Mouse (Mus musculus) right cerebral cortex, postnatal 10 days (tissue): Measurements from ENCODE around the gene Tescl.

Source experiments
- DNase-seq, 2 experiments: peaks; one replicate each; pipeline ENCODE4 v3.0.0; 2021; ENCODE audit warnings: low spot score in 2 of 2

Gene Tescl

DNA sequence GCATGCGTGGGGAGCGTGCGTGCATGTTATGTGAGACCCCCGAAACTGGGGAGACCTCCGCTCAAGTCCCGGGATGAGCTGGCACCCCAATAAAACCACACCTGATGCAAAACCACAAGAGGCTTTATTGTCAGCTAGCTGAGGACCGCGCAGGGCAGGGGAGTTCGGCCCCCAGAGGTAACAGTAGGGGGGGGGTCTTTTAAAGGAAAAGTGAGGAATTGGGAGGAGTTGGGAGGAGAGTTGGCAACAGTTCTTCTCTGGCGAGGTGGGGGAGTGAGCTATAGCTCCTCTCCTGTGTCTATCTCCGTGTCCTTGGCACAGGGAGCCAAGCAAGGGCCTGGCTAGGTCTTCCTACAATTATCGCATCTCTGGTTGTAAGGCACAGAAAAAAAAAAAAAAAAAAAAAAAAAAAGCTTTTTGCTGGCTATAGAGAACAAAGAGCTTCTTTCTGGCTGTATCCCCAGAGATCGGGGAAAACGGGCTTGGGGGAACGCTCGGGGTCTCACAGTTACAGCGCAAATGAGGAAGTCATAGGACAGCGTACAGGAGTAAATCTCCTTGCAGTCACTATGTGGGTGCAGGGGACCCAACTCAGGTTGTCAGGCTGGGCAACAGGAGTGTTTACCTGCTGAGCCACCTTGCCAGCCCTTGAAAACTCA, 33.8 kb downstream of the Tescl start:
- peak; percentile 48 to 58 for DNase-seq

DNA sequence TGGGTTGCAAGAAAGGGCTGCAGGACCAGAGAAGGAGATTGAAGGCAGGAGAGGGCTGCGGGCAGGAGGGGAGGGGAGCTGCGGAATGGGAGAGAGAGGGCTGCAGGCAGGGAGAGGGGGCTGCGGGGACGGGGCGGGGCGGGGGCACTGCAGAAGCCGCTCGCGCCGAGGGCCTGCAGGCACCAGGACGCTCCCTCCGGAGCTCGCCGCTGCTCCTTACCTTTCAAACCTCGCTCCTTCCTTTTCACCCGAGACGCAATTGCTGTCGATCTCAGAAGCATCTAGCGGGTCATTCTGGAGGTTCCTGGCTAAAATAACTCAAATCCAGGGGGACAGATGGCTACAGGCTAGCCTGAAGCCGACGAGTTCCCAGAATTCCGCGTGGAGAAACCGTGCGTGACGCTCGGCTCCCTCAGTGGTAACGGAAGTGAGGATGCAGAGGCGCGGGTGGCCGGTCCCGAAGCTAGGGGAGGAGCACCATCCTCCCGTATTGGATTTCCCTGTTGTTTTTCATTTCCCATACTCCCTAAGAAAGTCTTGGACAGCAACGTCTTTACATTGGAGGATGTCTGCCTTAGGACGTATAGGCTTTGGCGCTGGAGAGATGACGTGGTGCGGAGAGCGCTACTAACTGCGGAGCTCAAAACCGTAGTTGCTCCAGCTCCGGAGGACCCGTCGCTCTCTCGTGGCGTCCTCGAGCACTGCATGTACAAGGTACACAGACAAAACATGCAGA, 34.6 kb downstream of the Tescl start:
- peak; percentile 92 to 95 for DNase-seq

DNA sequence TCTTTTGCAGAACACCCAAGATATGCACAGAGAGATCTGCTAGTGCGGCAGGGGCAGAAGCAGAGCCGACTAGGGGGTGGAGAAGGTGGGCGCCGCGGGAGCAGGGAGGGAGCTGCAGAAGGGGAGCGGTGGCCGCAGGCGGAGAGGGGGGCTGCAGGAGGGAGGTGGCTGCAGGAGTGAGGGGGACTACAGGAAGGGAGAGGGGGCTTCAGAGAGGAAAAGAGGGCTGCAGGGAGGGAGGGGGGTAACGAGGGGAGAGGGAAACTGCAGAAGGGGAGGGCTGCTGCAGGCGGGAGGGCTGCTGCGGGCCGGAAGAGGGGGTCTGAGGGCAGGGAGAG, 35.1 kb downstream of the Tescl start:
- no peak for DNase-seq

DNA sequence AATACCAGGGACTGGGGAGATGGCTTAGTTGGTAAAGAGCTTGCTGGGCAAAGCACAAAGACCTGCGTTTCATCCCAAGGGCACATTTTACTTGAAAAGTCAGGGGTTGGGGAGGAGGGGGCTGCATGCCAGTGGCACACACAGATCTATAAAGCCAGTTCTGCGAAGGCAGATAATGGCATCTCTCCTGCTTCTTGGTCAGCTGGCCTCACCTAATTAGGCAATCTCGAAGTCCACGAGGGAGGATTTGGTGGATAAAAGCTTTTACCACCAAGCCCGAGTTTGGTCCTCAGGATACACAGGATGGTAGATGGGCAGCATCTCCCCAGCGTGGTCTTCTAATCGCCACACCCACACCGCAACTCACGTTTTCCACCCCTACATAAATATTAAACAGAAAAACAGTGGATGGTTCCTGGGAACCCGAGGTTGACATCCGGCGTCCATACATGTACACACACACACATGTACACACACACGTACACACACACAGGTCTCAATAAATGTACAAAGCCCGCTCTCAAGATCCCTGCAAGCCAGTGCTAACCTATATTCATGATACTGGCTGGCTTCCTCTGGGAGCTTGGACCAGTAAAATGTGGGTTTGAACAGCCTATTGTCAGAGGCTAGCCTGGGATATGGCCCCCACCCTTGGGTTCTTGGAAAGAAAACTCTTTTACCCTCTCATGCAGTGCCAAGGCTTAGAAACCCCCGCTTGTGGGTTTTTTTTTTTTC, 36.2 kb downstream of the Tescl start:
- no peak for DNase-seq

DNA sequence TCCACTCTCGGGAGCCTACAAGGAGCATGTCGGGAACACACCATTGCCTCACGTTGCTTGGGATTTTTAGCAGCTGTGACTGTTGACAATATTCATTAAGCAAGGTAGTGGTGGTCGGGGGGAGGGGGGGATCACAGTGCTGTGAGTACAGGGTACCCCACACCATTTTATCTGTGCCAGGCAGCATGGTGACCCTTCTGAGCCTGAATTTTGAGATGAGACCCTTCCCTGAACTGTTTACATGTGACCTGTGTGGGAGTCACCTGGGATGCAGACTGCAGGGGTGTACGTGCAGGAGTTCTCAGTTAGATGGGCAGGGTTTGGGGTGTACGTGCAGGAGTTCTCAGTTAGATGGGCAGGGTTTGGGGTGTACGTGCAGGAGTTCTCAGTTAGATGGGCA, 37.4 kb downstream of the Tescl start:
- DNase-seq, result no peak

DNA sequence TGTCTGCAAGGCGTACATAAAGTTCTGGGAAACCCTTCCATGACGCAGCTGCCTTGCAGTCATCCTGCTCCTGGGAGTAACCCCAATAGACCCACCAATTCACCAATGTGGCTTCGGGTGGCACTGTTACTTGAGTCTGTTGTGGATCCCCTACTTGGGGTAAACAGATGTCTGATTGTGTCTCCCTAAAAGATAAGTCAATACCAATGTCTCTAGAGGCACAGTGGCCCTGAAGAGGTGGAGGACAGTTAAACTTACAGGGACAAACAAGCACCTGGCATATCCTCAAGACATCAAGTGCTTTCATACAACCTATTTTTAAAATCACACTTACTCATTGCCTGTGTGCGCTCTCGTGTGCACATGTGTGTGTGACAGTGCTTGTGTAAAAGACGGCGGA, 38.4 kb downstream of the Tescl start:
- no peak for DNase-seq

DNA sequence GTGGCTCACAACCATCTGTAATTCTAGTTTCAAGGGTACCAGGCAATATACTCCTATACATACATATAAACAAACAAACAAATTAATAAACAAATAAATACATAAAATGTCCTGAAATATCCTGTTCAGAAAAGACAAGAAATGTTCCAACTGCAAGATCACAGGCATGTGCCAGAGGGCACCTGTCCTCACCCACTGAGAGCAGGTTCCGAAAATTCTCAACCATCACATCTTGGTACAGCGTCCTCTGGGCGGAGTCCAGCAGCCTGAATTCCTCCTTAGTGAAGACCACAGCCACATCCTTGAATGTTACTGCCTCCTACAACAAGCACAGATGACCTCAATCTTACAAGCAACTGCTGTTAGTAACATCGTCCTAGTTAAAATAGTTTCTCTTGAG, 39.0 kb downstream of the Tescl start:
- DNase-seq, result no peak

DNA sequence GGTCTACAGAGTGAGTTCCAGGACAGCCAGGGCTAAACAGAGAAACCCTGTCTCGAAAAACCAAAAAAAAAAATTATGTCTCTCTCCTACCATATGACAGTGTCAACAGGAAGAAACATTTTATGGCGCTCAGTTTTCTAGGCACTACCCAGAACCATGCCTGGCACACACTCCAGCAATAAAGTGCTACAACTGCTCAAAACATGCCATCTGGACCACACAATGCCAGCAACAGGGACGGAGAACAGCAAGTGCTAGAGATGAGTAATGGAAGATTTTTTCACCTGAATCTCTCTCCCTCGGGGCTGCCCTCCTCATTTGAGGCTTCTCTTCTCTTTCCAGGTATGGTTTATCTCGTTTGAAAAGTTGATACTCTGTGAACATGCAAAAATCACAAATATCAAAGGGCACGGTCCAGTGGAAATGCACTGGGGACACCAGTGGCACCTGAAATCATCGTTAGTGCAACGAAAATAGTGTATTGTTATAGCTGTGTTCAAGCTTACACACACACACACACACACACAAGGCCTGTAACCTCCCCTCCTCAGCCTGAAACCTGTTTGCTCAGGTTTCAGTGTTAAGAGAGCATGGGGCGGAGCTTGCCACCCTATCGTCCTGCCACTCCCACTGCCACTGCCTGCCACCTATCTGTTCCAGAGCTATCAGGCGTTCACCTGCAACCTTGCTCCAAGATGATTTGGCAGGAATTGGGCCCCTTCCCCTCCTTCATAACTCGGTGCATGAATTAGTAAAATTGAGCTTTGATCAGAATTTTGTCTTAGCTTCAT, 40.5 kb downstream of the Tescl start:
- DNase-seq, result no peak

DNA sequence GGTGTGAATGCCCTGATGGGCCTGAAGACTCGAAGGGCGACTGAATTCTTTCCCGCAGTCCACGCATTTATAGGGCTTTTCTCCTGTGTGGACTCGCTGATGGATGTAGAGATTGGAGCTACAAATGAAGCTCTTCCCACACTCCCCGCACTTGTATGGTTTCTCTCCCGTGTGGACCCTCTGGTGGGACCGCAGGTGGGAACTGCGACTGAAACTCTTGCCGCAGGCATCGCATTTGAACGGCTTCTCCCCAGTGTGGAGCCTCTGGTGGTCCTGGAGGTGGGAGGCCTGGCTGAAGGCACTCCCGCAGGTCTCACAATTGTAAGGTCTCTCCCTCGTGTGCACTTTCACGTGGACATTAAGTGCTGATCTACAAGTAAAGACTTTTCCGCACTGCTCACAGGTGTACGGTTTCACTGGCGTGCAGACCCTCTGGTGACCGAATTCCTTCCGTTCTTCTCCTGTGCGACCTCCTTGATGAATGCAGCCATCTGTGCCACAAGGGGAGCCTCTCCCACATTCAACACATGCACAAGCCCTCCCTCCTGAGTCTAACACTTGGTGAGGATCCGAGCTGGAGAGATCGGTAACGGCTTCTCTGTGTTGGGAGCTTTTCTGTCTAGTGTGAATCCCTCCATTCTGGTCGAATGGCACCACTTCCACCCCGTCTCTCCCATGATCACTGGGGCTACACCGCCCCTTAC, 42.2 kb downstream of the Tescl start:
- DNase-seq, result no peak

DNA sequence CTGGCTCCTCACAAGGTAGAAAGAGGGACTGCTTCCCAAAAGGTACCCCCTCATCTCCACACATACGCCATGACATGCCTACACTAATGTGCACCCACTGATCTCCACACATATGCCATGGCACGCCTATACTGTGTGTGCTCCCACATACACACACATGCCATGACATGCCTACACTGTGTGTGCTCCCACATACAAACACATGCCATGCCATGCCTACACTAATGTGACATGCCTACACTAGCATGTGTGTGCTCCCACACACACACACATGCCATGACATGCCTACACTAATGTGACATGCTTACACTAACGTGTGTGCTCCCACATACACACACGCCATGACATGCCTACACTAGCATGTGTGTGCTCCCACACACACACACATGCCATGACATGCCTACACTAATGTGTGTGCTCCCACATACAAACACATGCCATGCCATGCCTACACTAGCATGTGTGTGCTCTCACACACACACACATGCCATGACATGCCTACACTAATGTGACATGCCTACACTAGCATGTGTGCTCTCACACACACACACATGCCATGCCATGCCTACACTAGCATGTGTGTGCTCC, 43.5 kb downstream of the Tescl start:
- DNase-seq, result no peak

DNA sequence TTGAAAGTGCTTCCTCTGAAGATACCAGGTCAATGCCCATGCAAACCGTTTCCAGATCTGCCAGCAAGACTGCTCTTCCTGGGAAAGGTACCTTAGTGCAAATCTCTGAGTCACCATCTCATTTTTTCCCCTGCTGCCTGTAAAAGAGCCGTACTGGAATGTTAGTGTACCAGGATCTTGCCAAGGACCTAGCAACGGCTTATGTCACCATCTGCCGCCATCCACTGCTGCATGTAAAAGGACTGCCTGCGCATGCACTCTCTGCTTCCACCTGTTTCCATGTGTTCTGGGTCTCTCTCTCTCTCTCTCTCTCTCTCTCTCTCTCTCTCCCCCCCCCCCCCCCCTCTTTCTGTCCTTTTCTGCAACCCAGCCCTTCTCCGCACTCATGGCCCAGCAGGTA, 45.2 kb downstream of the Tescl start:
- DNase-seq, result peak; percentile 42 to 52

DNA sequence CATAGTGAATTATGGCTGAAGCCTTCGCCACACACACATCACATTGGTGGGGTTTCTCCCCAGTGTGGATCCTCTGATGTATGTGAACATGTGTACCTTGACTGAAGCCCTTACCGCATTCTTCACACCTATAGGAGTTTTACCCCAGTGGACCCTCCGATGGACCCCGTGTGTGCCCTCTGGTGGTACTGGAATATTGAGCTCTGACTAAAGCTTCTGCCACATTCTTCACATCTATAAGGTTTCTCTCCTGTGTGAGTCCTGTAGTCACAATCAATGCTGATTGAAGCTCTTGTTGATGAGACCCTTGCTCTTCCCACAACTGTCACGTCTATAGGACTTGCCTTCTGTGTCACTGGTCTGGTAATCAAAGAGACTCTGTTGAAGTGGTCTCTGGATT, 46.1 kb downstream of the Tescl start:
- peak in 1 of 2 experiments; percentile 19 for DNase-seq

DNA sequence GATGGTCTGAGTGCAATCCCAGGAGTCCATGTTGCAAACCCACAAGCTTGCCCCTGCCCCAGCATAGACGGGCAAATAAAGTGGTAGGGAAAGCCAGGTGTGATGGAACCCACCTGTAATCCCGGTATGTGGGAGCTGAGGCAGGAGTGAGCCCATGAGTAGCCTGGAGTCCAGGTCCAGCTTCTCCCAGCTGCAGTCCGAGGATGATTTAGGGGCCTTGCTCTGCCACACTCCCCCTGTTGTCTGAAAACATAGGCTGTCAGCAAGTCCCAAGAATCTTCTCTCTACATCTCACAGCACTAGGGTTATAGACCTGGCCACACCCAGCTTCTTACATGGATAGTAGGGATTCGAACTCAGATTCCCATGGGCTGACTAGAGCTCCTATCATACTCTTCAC, 46.8 kb downstream of the Tescl start:
- DNase-seq, result peak in 1 of 2 experiments; percentile 9

DNA sequence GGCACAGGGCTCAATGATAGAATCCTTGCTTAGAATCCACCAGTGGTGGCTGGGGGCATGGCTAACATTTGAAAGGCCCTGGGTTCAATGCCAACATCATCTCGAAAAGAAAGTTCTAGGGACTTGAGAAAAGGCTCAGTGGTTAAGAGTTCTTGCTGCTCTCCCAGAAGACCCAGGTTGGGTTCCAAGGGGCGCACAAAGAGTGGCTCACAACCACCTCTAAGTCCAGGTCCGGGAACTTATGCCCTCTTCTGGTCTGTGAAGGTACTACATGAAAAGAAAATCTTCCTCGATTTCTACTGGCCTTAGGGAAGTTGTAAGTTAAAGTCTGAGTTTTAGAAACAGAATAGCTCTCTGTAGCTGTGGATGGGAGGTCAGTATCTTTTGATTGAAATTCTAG, 47.6 kb downstream of the Tescl start:
- DNase-seq, result peak in 1 of 2 experiments; percentile 3
